Mouse (Mus musculus) hindbrain, embryonic 14.5 days (tissue): Measurements from ENCODE around the gene Srrt. TPM values are rescaled to one million over a fixed set of nuclear protein-coding genes. Genes with fewer than 3 reads are reported as not detected.
A peak's percentile ranks its signal among the peaks of the same experiment; 100 is the strongest.

Experiments
- ATAC-seq: fragments of 200-750 bp; cut with Nextera tagmentation; 2 replicates; pipeline ENCODE4 v1.8.0; 2017; ENCODE audit warnings: moderate number of reproducible peaks, mild to moderate bottlenecking, moderate TSS enrichment, moderate library complexity; ENCODE audit not compliant: low FRiP score
- DNase-seq: peaks from one replicate; pipeline ENCODE4 v3.0.0-alpha.2; 2015; ENCODE audit warnings: low spot score
- H3K27ac ChIP-seq: fragments of 300-500 bp; sonication (generic); 2 replicates; pipeline ENCODE4 v1.5.1; 2014; ENCODE audit warnings: mild to moderate bottlenecking, moderate library complexity
- H3K27me3 ChIP-seq: fragments of 300-500 bp; sonication (generic); 2 replicates; pipeline ENCODE4 v1.6.1; 2014; ENCODE audit warnings: mild to moderate bottlenecking, low read length, mixed read lengths; ENCODE audit not compliant: control insufficient read depth, insufficient read depth
- H3K36me3 ChIP-seq: fragments of 300-500 bp; sonication (generic); replicated peaks from 2 replicates; pipeline ENCODE4 v1.6.1; 2014; ENCODE audit not compliant: control insufficient read depth, insufficient read depth
- H3K4me1 ChIP-seq: fragments of 300-500 bp; sonication (generic); replicated peaks from 2 replicates; pipeline ENCODE4 v1.6.1; 2014; ENCODE audit warnings: antibody characterized with exemption, low read length, mixed read lengths; ENCODE audit not compliant: control insufficient read depth, insufficient read depth
- H3K4me2 ChIP-seq: fragments of 300-500 bp; sonication (generic); replicated peaks from 2 replicates; pipeline ENCODE4 v1.6.1; 2014; ENCODE audit warnings: mild to moderate bottlenecking, moderate library complexity
- H3K4me3 ChIP-seq: fragments of 300-500 bp; sonication (generic); replicated peaks from 2 replicates; pipeline ENCODE4 v1.5.1; 2014; ENCODE audit warnings: mild to moderate bottlenecking, low read length
- H3K9ac ChIP-seq: fragments of 300-500 bp; sonication (generic); 2 replicates; pipeline ENCODE4 v1.6.1; 2014
- H3K9me3 ChIP-seq: fragments of 300-500 bp; sonication (generic); 2 replicates; pipeline ENCODE4 v1.6.1; 2016; ENCODE audit warnings: low read length; ENCODE audit not compliant: control insufficient read depth
- WGBS: fragments of 180-500 bp; shearing (Covaris S2); extraction: QIAGEN DNeasy Blood & Tissue Kit; methylation state at CpG from one replicate; pipeline ENCODE4 v1.1.7; 2014; 5-methylcytosine and 5-hydroxymethylcytosine counted together
- polyA plus RNA-seq: library from polyadenylated mRNA; unstranded; fragments of >200 nt; fragmentation: Nextera tagmentation; extraction: Ambion mirVana; gene quantifications from 2 replicates; pipeline ENCODE4 v1.2.1, GENCODE M21; 2014

The Srrt gene
- polyA plus RNA-seq, 1 experiment from 2014 or later = 75.0 TPM

DNA sequence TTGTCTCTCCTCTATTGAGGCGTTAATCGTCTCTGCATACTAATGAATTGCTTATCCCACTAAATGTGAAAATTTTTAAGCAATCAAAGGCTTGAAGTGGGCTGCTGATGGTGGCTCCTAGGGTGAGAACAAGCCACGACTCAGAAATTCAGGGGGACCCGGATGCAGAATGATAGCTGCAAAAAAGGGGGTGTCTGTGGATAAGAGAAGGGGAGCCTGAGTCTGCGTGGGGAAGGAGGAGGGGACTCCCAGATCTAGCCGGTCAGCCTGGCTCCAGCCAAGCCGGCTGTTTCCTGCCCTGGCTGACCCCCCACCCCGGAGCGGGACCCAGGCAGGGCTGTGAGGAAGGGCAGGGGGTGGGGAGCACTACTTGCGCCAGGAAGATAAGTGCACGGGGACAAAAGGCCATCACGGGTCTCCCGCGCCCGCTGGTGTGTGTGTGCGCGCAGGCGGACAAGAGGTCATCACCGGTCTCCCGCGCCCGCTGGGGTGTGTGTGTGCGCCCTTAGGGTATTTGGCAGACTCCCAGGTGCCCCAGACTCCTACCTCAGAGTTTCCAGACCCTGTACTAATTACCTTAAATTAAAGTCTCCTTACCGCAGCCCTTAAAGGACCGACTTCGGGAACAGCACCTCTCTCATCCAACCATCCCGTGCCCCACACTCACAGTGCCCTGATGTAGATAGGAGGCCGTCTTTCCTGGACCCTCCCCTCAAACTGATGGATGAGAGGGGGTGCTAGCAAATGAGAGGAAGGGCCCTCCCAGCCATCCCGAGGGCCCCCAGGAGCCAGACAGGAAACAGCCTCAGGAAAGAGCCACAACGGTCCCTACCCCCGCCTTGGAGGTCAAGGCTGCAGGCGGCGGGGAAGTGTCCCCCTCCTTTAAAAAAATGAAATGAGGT lies 41.3 kb upstream of the Srrt start:
- Histone ChIP-seq H3K4me2 (peak overlapping the region; percentile 95), H3K36me3 (no peaks in the 10 kb centered on the region), H3K9ac (peak overlapping the region; percentile 69), H3K27me3 (peaks cover 19% of the 10 kb centered on the region), H3K9me3 (no peaks in the 10 kb centered on the region), H3K4me3 (peak overlapping the region; percentile 61), H3K4me1 (peaks cover 19% of the 10 kb centered on the region), H3K27ac (no peak overlapping the region)
- no peak for ATAC-seq
- DNase-seq = no peak
- WGBS = 1% methylated on average over 33 of the region's 33 CpGs

DNA sequence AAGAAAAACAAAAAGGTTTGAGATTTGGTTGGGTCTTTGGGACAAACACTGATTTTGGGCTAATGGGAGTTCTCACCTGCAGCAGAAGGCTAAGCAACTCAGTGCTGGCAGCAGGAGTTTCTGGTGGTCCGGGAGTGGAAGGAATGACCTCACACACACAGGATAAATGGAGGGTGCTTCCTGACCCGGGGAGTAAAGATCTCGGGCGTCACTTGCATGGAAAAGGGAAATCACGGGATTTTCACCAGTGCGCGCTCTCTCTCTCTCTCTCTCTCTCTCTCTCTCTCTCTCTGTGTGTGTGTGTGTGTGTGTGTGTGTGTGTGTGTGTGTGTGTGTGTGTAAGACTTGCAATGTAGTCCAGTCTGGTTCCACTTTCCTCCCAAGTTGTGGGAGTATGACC lies 40.4 kb upstream of the Srrt start:
- ATAC-seq (no peak), DNase-seq (no peak)
- H3K36me3 ChIP-seq = no peaks in the 10 kb centered on the region
- no peak overlapping the region for H3K9ac ChIP-seq
- H3K27ac ChIP-seq = no peak overlapping the region
- peaks cover 19% of the 10 kb centered on the region for H3K27me3 ChIP-seq
- 29% methylated on average over 7 of the region's 7 CpGs for WGBS
- no peaks in the 10 kb centered on the region for H3K9me3 ChIP-seq
- no peak overlapping the region for H3K4me3 ChIP-seq
- H3K4me1 ChIP-seq = peaks cover 19% of the 10 kb centered on the region
- no peak overlapping the region for H3K4me2 ChIP-seq

GRCm38 (mm10) chr5:137346983-137347382 lies 39.5 kb upstream of the Srrt start:
- no peak overlapping the region for H3K27ac ChIP-seq
- H3K4me2 ChIP-seq = no peak overlapping the region
- ATAC-seq = no peak
- no peaks in the 10 kb centered on the region for H3K36me3 ChIP-seq
- DNase-seq = no peak
- no peak overlapping the region for H3K4me3 ChIP-seq
- H3K9ac ChIP-seq = no peak overlapping the region
- H3K27me3 ChIP-seq = peaks cover 19% of the 10 kb centered on the region
- H3K9me3 ChIP-seq = no peaks in the 10 kb centered on the region
- peaks cover 19% of the 10 kb centered on the region for H3K4me1 ChIP-seq
- 84% methylated on average over 4 of the region's 4 CpGs for WGBS

- no peaks in the 10 kb centered on the region for H3K36me3 ChIP-seq
- H3K27ac ChIP-seq = no peak overlapping the region
- H3K9me3 ChIP-seq = no peaks in the 10 kb centered on the region
- H3K27me3 ChIP-seq = peaks cover 19% of the 10 kb centered on the region
- no peak overlapping the region for H3K9ac ChIP-seq
- DNase-seq = no peak
- H3K4me3 ChIP-seq = no peak overlapping the region
- no peak for ATAC-seq
- no peak overlapping the region for H3K4me2 ChIP-seq
- 79% methylated on average over 1 of the region's 1 CpGs for WGBS
- peaks cover 19% of the 10 kb centered on the region for H3K4me1 ChIP-seq
These were observed 38.9 kb upstream of the Srrt start for GRCm38 (mm10) chr5:137346388-137346787.

DNA sequence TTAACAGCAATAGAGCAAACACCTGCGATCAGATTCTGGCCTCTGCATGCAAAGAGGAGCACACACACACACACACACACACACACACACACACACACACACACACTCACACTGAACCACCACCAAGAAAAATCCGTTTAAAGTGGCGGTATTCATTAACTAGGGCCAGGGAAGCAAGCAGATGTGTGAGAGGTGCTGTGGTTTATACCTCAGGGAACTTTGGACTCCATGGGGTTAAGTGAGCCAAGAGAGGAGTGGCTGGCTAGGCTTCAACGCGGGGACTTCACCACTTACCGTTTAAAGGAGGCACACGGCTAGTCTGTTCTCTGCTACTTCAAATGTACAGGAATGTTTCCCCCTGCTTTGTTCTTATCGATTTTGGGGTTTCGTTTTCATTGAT lies 38.3 kb upstream of the Srrt start:
- WGBS = 30% methylated on average over 9 of the region's 9 CpGs

DNA sequence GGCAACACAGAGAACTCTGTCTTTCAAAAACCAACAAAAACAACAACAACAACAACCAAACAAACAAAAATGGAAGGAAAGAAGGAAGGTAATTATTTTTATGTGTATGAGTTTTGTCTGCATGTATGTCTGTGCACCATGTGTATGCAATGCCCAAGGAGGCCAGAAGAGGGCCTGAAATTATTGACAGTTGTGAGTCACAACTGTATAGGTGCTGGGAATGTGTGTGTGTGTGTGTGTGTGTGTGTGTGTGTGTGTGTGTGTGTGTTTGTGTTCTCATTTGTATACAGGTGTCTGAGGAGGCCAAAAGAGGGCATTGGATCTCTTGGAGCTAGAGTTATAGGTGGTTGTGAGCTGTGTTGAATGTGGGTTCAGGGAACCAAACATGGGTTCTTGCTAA lies 36.4 kb upstream of the Srrt start:
- Histone ChIP-seq H3K4me1 (peaks cover 18% of the 10 kb centered on the region), H3K27me3 (no peaks in the 10 kb centered on the region), H3K4me3 (no peak overlapping the region), H3K36me3 (no peaks in the 10 kb centered on the region), H3K9ac (no peak overlapping the region), H3K4me2 (no peak overlapping the region), H3K9me3 (no peaks in the 10 kb centered on the region), H3K27ac (no peak overlapping the region)
- ATAC-seq (no peak), DNase-seq (no peak)

More for the DNA sequence above, 38.3 kb upstream of the Srrt start:
- Histone ChIP-seq H3K9ac (no peak overlapping the region), H3K27me3 (peaks cover 16% of the 10 kb centered on the region), H3K36me3 (no peaks in the 10 kb centered on the region), H3K27ac (no peak overlapping the region), H3K4me3 (no peak overlapping the region), H3K4me2 (no peak overlapping the region), H3K9me3 (no peaks in the 10 kb centered on the region), H3K4me1 (peaks cover 19% of the 10 kb centered on the region)
- ATAC-seq = no peak
- DNase-seq = no peak

DNA sequence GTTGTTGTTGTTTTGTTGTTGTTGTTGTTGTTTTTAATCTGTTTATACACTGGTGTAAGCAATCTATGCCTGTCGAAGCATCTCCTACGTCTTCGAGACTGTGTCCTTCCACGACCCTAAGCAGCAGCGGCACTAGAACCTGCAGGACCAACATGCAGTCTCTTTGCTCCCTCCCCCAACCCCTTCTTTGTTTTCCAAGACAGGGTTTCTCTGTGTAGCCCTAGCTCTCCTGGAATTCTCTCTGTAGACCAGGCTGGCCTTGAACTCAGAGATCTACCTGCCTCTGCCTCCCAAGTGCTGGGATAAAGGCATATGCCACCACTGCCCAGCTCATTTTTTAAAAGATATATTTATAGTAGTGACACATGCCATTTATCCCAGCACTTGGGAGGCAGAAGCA lies 35.9 kb upstream of the Srrt start:
- no peak for ATAC-seq
- Histone ChIP-seq H3K36me3 (no peaks in the 10 kb centered on the region), H3K27ac (no peak overlapping the region), H3K9ac (no peak overlapping the region), H3K4me1 (peaks cover 16% of the 10 kb centered on the region), H3K4me2 (no peak overlapping the region), H3K27me3 (no peaks in the 10 kb centered on the region), H3K9me3 (no peaks in the 10 kb centered on the region), H3K4me3 (no peak overlapping the region)
- WGBS = 97% methylated on average over 5 of the region's 5 CpGs
- no peak for DNase-seq

DNA sequence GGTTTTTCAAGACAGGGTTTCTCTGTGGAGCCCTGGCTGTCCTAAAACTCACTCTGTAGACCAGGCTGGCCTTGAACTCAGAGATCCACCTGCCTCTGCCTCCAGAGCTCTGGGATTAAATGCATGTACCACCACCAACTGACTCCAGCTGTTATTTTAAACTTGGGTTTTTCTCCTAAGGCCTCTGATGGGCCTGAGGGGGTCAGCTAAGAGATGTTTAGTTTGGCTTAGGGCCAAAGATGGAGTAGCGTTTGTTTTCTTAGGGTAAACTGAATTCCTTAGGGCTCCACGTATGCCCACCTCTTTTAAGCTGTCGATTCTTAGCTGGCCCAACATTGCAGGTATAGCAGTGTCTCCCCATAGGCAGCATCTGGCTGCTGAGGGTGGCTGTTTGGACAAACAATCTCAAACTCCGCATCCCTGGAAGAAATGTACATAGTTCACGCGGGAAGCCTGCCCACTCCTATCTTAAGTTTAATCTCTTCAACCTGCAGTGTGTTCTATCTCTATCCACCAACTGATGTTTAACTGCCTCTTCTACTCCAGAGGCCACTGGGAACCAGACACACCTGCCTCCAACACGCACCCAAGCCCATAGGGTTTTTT lies 35.0 kb upstream of the Srrt start:
- 83% methylated on average over 7 of the region's 7 CpGs for WGBS
- DNase-seq (no peak), ATAC-seq (no peak)
- Histone ChIP-seq H3K9me3 (no peaks in the 10 kb centered on the region), H3K4me2 (no peak overlapping the region), H3K27me3 (no peaks in the 10 kb centered on the region), H3K4me3 (no peak overlapping the region), H3K9ac (no peak overlapping the region), H3K4me1 (peaks cover 18% of the 10 kb centered on the region), H3K36me3 (no peaks in the 10 kb centered on the region), H3K27ac (no peak overlapping the region)

DNA sequence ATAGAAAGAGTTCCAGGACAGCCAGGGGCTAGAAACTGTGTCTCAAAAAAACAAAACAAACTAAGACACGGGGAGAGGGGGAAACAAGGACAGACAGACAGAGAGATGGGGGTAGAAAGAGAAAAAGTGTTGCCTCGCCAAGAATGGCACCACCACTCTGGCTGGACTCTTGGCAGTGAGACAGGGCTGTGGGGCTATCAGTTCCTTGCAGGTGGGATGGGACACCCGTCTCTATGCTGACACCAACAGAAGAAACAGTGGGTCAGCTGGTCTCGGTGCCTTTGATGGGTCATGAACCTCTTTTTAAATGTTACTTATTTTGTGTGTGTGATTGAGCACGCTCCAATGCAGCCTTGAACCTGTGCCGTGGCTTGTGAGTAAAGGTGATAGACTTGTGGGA lies 32.7 kb upstream of the Srrt start:
- Histone ChIP-seq H3K9me3 (no peaks in the 10 kb centered on the region), H3K4me2 (peak overlapping the region; percentile 87), H3K4me1 (peaks cover 18% of the 10 kb centered on the region), H3K9ac (peak overlapping the region; percentile 62), H3K4me3 (no peak overlapping the region), H3K36me3 (no peaks in the 10 kb centered on the region), H3K27me3 (no peaks in the 10 kb centered on the region), H3K27ac (peak overlapping the region; percentile 91)
- DNase-seq = no peak
- no peak for ATAC-seq
- WGBS = 76% methylated on average over 6 of the region's 6 CpGs
